Mouse (Mus musculus) urinary bladder, postnatal 25 days (tissue): Measurements from ENCODE around the gene Nit2.
"Not testable (repeated sequence)": the region's sequence is repeated elsewhere in the genome, so short reads cannot be mapped to it uniquely, and the experiment has no call there.

Experiments
- DNase-seq: peaks from one replicate; pipeline ENCODE4 v3.0.0; 2022; ENCODE audit warnings: low spot score

The Nit2 gene

DNA sequence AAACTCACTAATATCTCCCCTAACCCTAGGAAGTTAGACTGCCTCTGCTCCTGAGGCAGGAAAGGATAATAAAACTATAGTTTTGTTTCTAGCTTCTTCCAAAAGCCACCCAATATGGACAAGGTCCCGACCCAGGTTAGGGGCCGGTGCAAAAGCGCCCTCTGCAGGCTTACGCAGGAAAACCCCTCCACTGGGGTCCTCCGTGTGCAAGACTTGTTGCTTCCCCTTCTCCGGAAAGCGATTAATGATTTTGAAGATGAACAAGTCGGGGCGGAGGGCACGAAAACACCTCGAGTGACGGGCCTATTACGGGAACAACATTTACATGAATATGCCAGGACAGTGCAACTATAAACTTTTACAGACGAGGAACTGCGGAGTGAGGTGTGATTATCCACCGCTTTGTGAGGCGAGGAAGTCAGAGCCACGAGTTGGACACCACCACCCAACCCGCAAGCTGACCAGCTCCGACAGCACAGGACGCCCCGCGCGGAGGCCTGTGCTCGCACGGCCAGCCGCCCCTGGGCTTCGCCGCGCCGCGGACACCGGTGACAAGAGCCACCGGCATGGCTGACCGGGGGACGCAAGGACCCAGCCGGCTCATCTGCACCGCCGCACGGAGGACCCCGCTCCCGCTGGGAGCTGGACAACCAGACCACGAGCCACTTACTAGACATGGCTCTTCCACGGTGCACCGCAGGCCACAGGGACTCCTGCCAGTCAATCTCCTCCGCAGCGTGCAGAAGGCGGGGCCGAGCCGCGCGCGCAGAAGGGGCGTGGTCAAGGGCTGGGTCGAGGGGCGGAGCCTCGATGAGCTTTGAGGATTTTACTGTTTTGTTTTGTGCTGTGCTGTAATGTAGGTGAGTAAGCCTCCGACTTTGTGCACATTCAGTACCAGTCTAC is at the start of gene Nit2:
Gene Nit2 (minus strand): TSS at position 731 of the 903 bp plus-strand sequence.
- DNase-seq = peak; percentile 98

GRCm38 (mm10) chr16:57215957-57216356 is 48.8 kb upstream of the Nit2 start:
- no peak for DNase-seq

- DNase-seq = no peak
These were observed 43.9 kb upstream of the Nit2 start for GRCm38 (mm10) chr16:57211037-57211436.

- no peak for DNase-seq
These were observed 41.2 kb upstream of the Nit2 start for GRCm38 (mm10) chr16:57208342-57208741.

GRCm38 (mm10) chr16:57197281-57197680 is 30.1 kb upstream of the Nit2 start:
- no peak for DNase-seq

DNA sequence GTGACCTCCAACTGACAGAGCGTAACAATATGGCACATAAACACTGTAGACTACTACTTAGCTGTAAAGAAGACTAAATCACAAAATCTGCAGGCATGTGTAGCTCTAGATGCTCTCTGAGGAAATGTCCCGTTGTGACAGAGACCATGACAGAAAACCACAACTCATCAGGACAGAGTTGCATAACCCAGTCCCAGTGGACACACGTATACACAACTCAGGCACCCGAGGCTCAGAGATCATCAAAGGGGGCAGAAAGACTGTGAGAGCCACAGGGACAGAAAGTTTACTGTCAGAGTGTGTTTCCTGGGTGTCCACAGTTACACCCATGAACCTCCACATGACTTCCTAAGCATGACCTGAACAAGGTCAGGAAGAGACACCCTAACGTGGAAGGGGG is 29.4 kb upstream of the Nit2 start:
- no peak for DNase-seq

GRCm38 (mm10) chr16:57191214-57191613 is 24.1 kb upstream of the Nit2 start:
- DNase-seq = no peak

DNA sequence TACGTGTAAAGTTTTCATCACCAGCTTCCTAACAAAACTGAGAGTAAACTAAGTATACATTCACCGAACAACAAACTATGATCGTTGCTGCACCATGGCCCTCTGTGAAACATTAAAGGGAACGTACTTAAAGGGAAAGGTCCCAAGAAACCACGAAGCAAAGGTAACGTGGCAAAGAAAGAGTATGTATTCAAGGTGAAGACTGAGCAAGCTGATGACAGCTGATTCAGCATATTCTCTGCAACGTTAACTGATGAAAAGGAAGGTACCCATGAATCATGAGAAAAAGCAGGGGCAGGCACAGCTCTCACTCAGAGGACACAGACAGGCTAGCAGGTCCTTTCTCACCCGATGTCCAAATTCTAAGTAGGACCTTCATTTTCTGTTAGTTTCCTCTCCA is 23.2 kb upstream of the Nit2 start:
- no peak for DNase-seq

GRCm38 (mm10) chr16:57189493-57189892 is 22.4 kb upstream of the Nit2 start:
- DNase-seq = no peak

DNA sequence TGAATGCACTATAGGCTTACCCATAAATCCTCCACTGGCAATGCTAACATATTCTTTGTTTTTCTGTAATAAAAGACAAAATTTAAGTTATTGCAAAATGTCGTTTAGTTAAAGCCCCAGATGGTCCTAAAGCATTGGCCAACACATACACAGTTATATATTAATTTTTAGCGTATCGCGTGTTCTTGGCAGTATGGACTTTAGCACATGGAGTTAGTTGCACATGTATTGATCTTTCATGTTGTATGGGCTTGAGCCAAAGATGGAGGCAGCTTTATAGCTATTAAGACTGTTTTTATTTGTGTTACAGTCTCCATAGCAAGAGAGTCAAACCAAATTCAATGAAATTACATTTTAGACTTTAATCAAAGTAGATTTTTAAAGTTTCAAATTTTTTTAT is 19.5 kb upstream of the Nit2 start:
- DNase-seq = no peak

DNA sequence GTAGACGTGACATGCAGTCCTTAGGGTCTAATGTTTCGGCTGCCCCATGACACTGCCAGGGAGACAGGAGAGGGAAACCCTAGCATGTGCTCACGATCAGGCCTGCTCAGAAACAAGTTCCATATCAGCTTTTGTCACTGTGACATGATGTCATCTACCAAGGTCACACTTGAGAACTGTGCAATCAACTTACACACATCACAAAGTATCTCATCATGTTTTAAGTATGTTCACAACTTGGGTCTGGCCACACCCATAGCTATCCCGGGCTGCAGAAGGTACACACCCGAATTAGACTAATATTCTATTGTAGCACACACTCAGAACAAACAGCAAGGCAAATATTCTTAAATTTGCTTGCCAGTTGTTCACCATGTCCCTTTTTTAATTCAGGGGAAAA is 14.9 kb upstream of the Nit2 start:
- no peak for DNase-seq

- no peak for DNase-seq
These were observed 14.0 kb upstream of the Nit2 start for GRCm38 (mm10) chr16:57181180-57181579.

- DNase-seq = no peak
These were observed 10.5 kb upstream of the Nit2 start for GRCm38 (mm10) chr16:57177664-57178063.

DNA sequence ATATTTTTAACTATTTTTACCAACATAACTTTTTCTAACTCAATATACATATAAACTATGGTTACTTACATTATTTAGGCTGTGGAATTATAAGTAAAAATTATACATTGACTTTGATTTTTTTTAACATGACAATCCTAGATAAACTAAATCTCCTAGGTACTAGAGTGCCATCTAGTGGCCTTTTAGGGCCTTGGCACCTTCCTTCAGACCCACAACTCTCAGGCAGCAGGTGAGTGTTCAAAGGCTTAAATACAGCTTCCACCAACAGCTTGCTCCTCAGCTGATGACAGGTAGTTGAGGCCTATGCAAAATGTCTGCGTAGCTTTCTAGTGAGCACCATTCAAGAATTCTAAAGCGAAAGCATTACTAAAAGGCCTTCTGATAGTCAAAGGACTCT is 10.1 kb upstream of the Nit2 start:
- no peak for DNase-seq

- no peak for DNase-seq
These were observed 9.1 kb upstream of the Nit2 start for GRCm38 (mm10) chr16:57176276-57176675.

GRCm38 (mm10) chr16:57175751-57176150 is 8.6 kb upstream of the Nit2 start:
- DNase-seq = no peak

- not testable (repeated sequence) for DNase-seq
These were observed 7.3 kb upstream of the Nit2 start for GRCm38 (mm10) chr16:57174480-57174879.

DNA sequence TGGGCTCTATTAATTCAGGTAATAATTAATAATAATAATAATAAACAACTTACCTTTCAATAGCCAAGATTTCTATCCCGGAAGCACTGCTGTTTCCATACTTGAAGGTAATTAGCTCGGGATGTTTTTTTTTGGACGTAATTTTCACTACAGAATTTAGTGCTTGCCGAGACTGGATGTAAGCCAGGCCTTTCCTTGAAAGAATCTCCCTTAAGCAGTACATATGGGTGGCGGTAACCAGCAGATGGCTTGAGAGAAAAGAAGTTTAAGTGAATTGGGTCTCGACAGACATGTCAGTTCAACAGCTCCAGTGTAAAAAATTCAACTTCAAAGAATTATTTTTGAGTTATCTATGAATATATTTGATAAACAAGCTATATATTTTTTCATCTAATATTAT is 4.4 kb upstream of the Nit2 start:
- no peak for DNase-seq

GRCm38 (mm10) chr16:57171161-57171560 is 4.0 kb upstream of the Nit2 start:
- no peak for DNase-seq

DNA sequence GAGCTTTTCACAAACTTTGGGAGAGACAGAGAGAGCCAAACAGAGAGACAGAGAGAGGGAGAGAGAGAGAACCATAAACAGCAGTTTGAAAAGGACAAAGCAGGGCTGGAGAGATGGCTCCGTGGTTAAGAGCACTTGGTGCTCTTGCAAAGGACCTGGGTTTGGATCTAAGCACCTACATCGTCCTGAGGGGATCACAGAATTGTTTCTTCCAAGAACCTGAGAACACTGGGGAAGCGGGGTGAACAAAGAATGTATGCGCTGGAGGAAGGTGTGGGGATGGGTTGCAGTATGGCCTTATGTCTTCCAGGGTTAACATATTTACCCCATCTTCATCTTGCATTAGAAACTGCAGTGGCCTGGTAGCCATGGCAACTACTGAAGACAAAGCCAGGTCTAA is 1.1 kb upstream of the Nit2 start:
- no peak for DNase-seq

GRCm38 (mm10) chr16:57167514-57167912 is 372 bp upstream of the Nit2 start:
- no peak for DNase-seq

- DNase-seq = no peak
These were observed 1.1 kb downstream of the Nit2 start for GRCm38 (mm10) chr16:57166086-57166485.

DNA sequence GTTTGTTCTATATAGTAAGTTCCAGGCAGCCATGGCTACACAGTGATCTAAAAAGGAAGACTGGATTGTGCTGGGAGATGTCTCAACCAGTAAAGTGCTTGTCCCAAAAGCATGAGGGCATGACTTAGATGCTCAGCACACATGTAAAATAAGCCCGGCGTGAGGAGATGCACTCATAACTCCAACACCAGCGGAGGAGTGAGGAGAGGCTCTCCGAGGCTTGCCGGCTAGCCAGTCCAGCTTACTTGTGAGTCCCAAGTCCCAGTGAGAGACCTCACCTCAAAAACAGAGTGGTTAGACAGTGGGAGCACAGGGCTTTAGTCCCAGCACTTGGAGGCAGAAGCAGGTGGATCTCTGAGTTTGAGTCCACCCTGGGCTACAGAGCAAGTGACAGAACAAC is 2.0 kb downstream of the Nit2 start:
- no peak for DNase-seq

DNA sequence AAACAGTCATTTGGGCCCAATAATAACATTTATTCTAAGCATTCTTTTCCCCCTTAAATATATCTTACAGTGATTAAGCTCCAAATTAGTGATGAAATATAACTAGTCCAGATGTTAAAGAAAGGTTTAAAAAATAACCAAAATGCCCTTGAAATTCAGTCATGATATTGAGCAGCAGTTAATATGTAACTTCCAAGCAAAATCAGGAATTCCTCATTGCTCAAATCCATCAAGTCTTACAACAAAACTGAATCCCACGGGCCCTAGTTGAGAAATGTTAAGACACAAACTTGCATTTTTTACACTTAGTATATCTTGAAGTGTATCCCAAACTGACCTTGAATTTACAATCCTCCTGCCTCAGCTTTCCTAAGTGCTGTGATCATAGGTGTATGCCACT is 3.4 kb downstream of the Nit2 start:
- DNase-seq = no peak
